Mouse (Mus musculus): ENCODE data around the gene Acot5. TPM values are rescaled to one million over a fixed set of nuclear protein-coding genes. Genes with fewer than 3 reads are reported as not detected.
"Not testable (repeated sequence)": the region's sequence is repeated elsewhere in the genome, so short reads cannot be mapped to it uniquely, and the experiment has no call there.

Acot5 gene
- 0.15 TPM in 1 of 2 replicates, not detected in the other for polyA plus RNA-seq (2012; rRNA removed)

GRCm38 (mm10) chr12:84068986-84069385 lies at the start of gene Acot5:
Gene Acot5 (plus strand): TSS chr12:84069325.
- DNase-seq (ENCODE audit: low read depth, low spot score): no peak
- WGBS: 29% methylated on average over 9 of the region's 9 CpGs

GRCm38 (mm10) chr12:84020528-84020927 lies 48.6 kb upstream of the Acot5 start:
- peak; percentile 89 for DNase-seq (ENCODE audit: low read depth, low spot score)
- 15% methylated on average over 7 of the region's 7 CpGs for WGBS

- 89% methylated on average over 4 of the region's 4 CpGs for WGBS
- not testable (repeated sequence) for DNase-seq (ENCODE audit: low read depth, low spot score)
Observed at GRCm38 (mm10) chr12:84022266-84022665, 46.9 kb upstream of the Acot5 start.

GRCm38 (mm10) chr12:84023052-84023745 lies 45.9 kb upstream of the Acot5 start:
- 62% methylated on average over 9 of the region's 9 CpGs for WGBS
- DNase-seq (ENCODE audit: low read depth, low spot score): no peak

- DNase-seq (ENCODE audit: low read depth, low spot score): no peak
- 83% methylated on average over 7 of the region's 7 CpGs for WGBS
Observed at GRCm38 (mm10) chr12:84025888-84026287, 43.2 kb upstream of the Acot5 start.

GRCm38 (mm10) chr12:84028328-84028727 lies 40.8 kb upstream of the Acot5 start:
- 85% methylated on average over 3 of the region's 3 CpGs for WGBS
- DNase-seq (ENCODE audit: low read depth, low spot score): not testable (repeated sequence)

- WGBS: 98% methylated on average over 1 of the region's 1 CpGs
- DNase-seq (ENCODE audit: low read depth, low spot score): not testable (repeated sequence)
Observed at GRCm38 (mm10) chr12:84029043-84029442, 40.1 kb upstream of the Acot5 start.

- peak; percentile 82 for DNase-seq (ENCODE audit: low read depth, low spot score)
- 31% methylated on average over 4 of the region's 4 CpGs for WGBS
Observed at GRCm38 (mm10) chr12:84030659-84031332, 38.3 kb upstream of the Acot5 start.

GRCm38 (mm10) chr12:84032854-84033253 lies 36.3 kb upstream of the Acot5 start:
- no peak for DNase-seq (ENCODE audit: low read depth, low spot score)

GRCm38 (mm10) chr12:84033302-84033701 lies 35.8 kb upstream of the Acot5 start:
- DNase-seq (ENCODE audit: low read depth, low spot score): not testable (repeated sequence)
- 87% methylated on average over 2 of the region's 2 CpGs for WGBS

More at GRCm38 (mm10) chr12:84032854-84033253, 36.3 kb upstream of the Acot5 start:
- 56% methylated on average over 4 of the region's 4 CpGs for WGBS

GRCm38 (mm10) chr12:84034108-84034507 lies 35.0 kb upstream of the Acot5 start:
- no peak for DNase-seq (ENCODE audit: low read depth, low spot score)
- 36% methylated on average over 4 of the region's 4 CpGs for WGBS

GRCm38 (mm10) chr12:84038241-84038640 lies 30.9 kb upstream of the Acot5 start, which contains the start of gene Acot4:
Gene Acot4 (plus strand): TSS chr12:84038379.
- WGBS: 3% methylated on average over 32 of the region's 32 CpGs
- peak; percentile 64 for DNase-seq (ENCODE audit: low read depth, low spot score)

- WGBS: 1% methylated on average over 39 of the region's 39 CpGs
- not testable (repeated sequence) for DNase-seq (ENCODE audit: low read depth, low spot score)
Observed at GRCm38 (mm10) chr12:84038691-84039111, 30.4 kb upstream of the Acot5 start, which contains the start of gene Gm49366. Gene Gm49366 (plus strand): TSS chr12:84038935.

GRCm38 (mm10) chr12:84042248-84042647 lies 26.9 kb upstream of the Acot5 start:
- no peak for DNase-seq (ENCODE audit: low read depth, low spot score)
- 36% methylated on average over 5 of the region's 5 CpGs for WGBS

- DNase-seq (ENCODE audit: low read depth, low spot score): no peak
- 48% methylated on average over 2 of the region's 2 CpGs for WGBS
Observed at GRCm38 (mm10) chr12:84044045-84044444, 25.1 kb upstream of the Acot5 start.

GRCm38 (mm10) chr12:84046906-84047305 lies 22.2 kb upstream of the Acot5 start:
- WGBS: 95% methylated on average over 1 of the region's 1 CpGs
- DNase-seq (ENCODE audit: low read depth, low spot score): no peak

- DNase-seq (ENCODE audit: low read depth, low spot score): not testable (repeated sequence)
- 84% methylated on average over 5 of the region's 5 CpGs for WGBS
Observed at GRCm38 (mm10) chr12:84050744-84051143, 18.4 kb upstream of the Acot5 start.

GRCm38 (mm10) chr12:84051937-84052474 lies 17.1 kb upstream of the Acot5 start, which contains the start of gene Acot3:
Gene Acot3 (plus strand): TSS chr12:84052144.
- 81% methylated on average over 5 of the region's 5 CpGs for WGBS
- no peak for DNase-seq (ENCODE audit: low read depth, low spot score)

- no peak for DNase-seq (ENCODE audit: low read depth, low spot score)
- 96% methylated on average over 7 of the region's 7 CpGs for WGBS
Observed at GRCm38 (mm10) chr12:84052609-84053008, 16.5 kb upstream of the Acot5 start.

GRCm38 (mm10) chr12:84053173-84053572 lies 16.0 kb upstream of the Acot5 start:
- no peak for DNase-seq (ENCODE audit: low read depth, low spot score)
- WGBS: 11% methylated on average over 16 of the region's 16 CpGs

Data from large intestine, adult 2 months (tissue).